Mouse (Mus musculus): ENCODE measurements around the gene Slc25a44. TPM values are rescaled to one million over a fixed set of nuclear protein-coding genes. Genes with fewer than 3 reads are reported as not detected.

The Slc25a44 gene
- polyA plus RNA-seq, 1 experiment = 13.5 TPM

- H3K9ac ChIP-seq (ENCODE audit: low read depth, poor library complexity, severe bottlenecking) = no peak overlapping the region
- H3K27me3 ChIP-seq (ENCODE audit: control insufficient read depth, insufficient read depth, low read length, poor library complexity, severe bottlenecking) = no peaks in the 10 kb centered on the region
- TF ChIP-seq CTCF (IDR thresholded peaks at IDR 0.05; ENCODE audit: low read depth, low read length) (peak; percentile 23), EP300 (IDR thresholded peaks at IDR 0.05; ENCODE audit: insufficient read depth, low read depth, low read length) (no peak)
- peak overlapping the region; percentile 29 for H3K4me3 ChIP-seq (ENCODE audit: low read depth, low read length)
- H3K27ac ChIP-seq (ENCODE audit: insufficient read depth, low read length) = no peak overlapping the region
- H3K4me1 ChIP-seq (ENCODE audit: control insufficient read depth, insufficient read depth, low read length) = peaks cover 3% of the 10 kb centered on the region
- peaks cover 5% of the 10 kb centered on the region for H3K36me3 ChIP-seq (ENCODE audit: control insufficient read depth, insufficient read depth, low read length, poor library complexity, severe bottlenecking)
- H3K9me3 ChIP-seq (replicated peaks; ENCODE audit: control insufficient read depth, insufficient read depth, low read length, poor library complexity, severe bottlenecking) = peaks cover 8% of the 10 kb centered on the region
Measured at GRCm38 (mm10) chr3:88365705-88366361, 59.1 kb downstream of the Slc25a44 start.

GRCm38 (mm10) chr3:88364337-88364736, 60.6 kb downstream of the Slc25a44 start, which contains the start of gene Paqr6:
Gene Paqr6, plus strand, starts transcription at chr3:88364584.
- Histone ChIP-seq H3K9ac (ENCODE audit: low read depth, poor library complexity, severe bottlenecking) (peak within 1 kb of the TSS; percentile 48), H3K27me3 (ENCODE audit: control insufficient read depth, insufficient read depth, low read length, poor library complexity, severe bottlenecking) (no peaks in the 10 kb centered on the region), H3K9me3 (replicated peaks; ENCODE audit: control insufficient read depth, insufficient read depth, low read length, poor library complexity, severe bottlenecking) (0 out of 2 replicates have a peak, but pooled peaks cover under 1% of the 10 kb centered on the region), H3K36me3 (ENCODE audit: control insufficient read depth, insufficient read depth, low read length, poor library complexity, severe bottlenecking) (peaks cover 20% of the 10 kb centered on the region), H3K4me1 (ENCODE audit: control insufficient read depth, insufficient read depth, low read length) (peaks cover 3% of the 10 kb centered on the region), H3K4me3 (ENCODE audit: low read depth, low read length) (peak within 1 kb of the TSS; percentile 27), H3K27ac (ENCODE audit: insufficient read depth, low read length) (no peak within 1 kb of the TSS)
- no peak for TF ChIP-seq EP300 (IDR thresholded peaks at IDR 0.05; ENCODE audit: insufficient read depth, low read depth, low read length)
- no peak for TF ChIP-seq CTCF (IDR thresholded peaks at IDR 0.05; ENCODE audit: low read depth, low read length)
- TF ChIP-seq POLR2A (IDR thresholded peaks at IDR 0.05; ENCODE audit: insufficient read depth, low read length) = no peak

GRCm38 (mm10) chr3:88363700-88364099, 61.2 kb downstream of the Slc25a44 start:
- no peaks in the 10 kb centered on the region for H3K9me3 ChIP-seq (replicated peaks; ENCODE audit: control insufficient read depth, insufficient read depth, low read length, poor library complexity, severe bottlenecking)
- TF ChIP-seq CTCF (IDR thresholded peaks at IDR 0.05; ENCODE audit: low read depth, low read length) (no peak), EP300 (IDR thresholded peaks at IDR 0.05; ENCODE audit: insufficient read depth, low read depth, low read length) (no peak), POLR2A (IDR thresholded peaks at IDR 0.05; ENCODE audit: insufficient read depth, low read length) (no peak)
- peaks cover 3% of the 10 kb centered on the region for H3K4me1 ChIP-seq (ENCODE audit: control insufficient read depth, insufficient read depth, low read length)
- H3K9ac ChIP-seq (ENCODE audit: low read depth, poor library complexity, severe bottlenecking) = no peak overlapping the region
- H3K27me3 ChIP-seq (ENCODE audit: control insufficient read depth, insufficient read depth, low read length, poor library complexity, severe bottlenecking) = no peaks in the 10 kb centered on the region
- peaks cover 26% of the 10 kb centered on the region for H3K36me3 ChIP-seq (ENCODE audit: control insufficient read depth, insufficient read depth, low read length, poor library complexity, severe bottlenecking)
- H3K4me3 ChIP-seq (ENCODE audit: low read depth, low read length) = no peak overlapping the region
- no peak overlapping the region for H3K27ac ChIP-seq (ENCODE audit: insufficient read depth, low read length)

GRCm38 (mm10) chr3:88361612-88362313, 63.2 kb downstream of the Slc25a44 start:
- Histone ChIP-seq H3K36me3 (ENCODE audit: control insufficient read depth, insufficient read depth, low read length, poor library complexity, severe bottlenecking) (peaks cover 45% of the 10 kb centered on the region), H3K9ac (ENCODE audit: low read depth, poor library complexity, severe bottlenecking) (no peak overlapping the region), H3K27me3 (ENCODE audit: control insufficient read depth, insufficient read depth, low read length, poor library complexity, severe bottlenecking) (no peaks in the 10 kb centered on the region), H3K27ac (ENCODE audit: insufficient read depth, low read length) (no peak overlapping the region), H3K4me3 (ENCODE audit: low read depth, low read length) (no peak overlapping the region), H3K9me3 (replicated peaks; ENCODE audit: control insufficient read depth, insufficient read depth, low read length, poor library complexity, severe bottlenecking) (no peaks in the 10 kb centered on the region), H3K4me1 (ENCODE audit: control insufficient read depth, insufficient read depth, low read length) (peaks cover 3% of the 10 kb centered on the region)
- TF ChIP-seq CTCF (IDR thresholded peaks at IDR 0.05; ENCODE audit: low read depth, low read length) (no peak), POLR2A (IDR thresholded peaks at IDR 0.05; ENCODE audit: insufficient read depth, low read length) (no peak), EP300 (IDR thresholded peaks at IDR 0.05; ENCODE audit: insufficient read depth, low read depth, low read length) (no peak)

DNA sequence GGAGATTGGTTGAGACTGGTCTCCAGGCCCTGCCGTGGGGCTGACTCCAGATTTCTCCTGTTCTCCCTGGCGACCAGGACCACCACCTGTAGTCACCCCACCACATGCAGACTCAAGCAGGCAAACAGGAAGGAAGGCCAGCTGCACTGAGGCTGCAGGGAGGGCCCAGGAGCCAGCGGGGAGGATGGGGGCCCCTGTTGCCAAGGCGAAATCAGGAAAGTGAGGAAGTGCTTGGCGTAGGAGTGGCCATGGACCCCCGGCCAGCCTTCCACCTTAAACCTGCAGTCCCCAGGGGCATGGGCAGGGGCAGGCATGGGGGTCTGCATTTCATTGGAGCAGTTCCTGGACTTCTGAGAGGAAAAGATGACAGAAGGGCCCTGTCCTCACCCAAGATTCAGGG, 63.8 kb downstream of the Slc25a44 start:
- no peaks in the 10 kb centered on the region for H3K9me3 ChIP-seq (replicated peaks; ENCODE audit: control insufficient read depth, insufficient read depth, low read length, poor library complexity, severe bottlenecking)
- no peak overlapping the region for H3K27ac ChIP-seq (ENCODE audit: insufficient read depth, low read length)
- TF ChIP-seq POLR2A (IDR thresholded peaks at IDR 0.05; ENCODE audit: insufficient read depth, low read length) (no peak), EP300 (IDR thresholded peaks at IDR 0.05; ENCODE audit: insufficient read depth, low read depth, low read length) (no peak), CTCF (IDR thresholded peaks at IDR 0.05; ENCODE audit: low read depth, low read length) (no peak)
- H3K36me3 ChIP-seq (ENCODE audit: control insufficient read depth, insufficient read depth, low read length, poor library complexity, severe bottlenecking) = peaks cover 51% of the 10 kb centered on the region
- no peak overlapping the region for H3K4me3 ChIP-seq (ENCODE audit: low read depth, low read length)
- no peak overlapping the region for H3K9ac ChIP-seq (ENCODE audit: low read depth, poor library complexity, severe bottlenecking)
- H3K27me3 ChIP-seq (ENCODE audit: control insufficient read depth, insufficient read depth, low read length, poor library complexity, severe bottlenecking) = no peaks in the 10 kb centered on the region
- peaks cover 3% of the 10 kb centered on the region for H3K4me1 ChIP-seq (ENCODE audit: control insufficient read depth, insufficient read depth, low read length)

Other genes with a start within 250 kb of the Slc25a44 start
- 0.82 TPM in 1 of 2 replicates, not detected in the other for gene Rhbg, start 170.4 kb downstream of the Slc25a44 start, polyA plus RNA-seq (2011; ENCODE audit: insufficient read depth, insufficient read length, low read depth, missing spikeins)
- 0.72 and 3.6 TPM in 2 replicates for gene Gm38392, start 137.9 kb downstream of the Slc25a44 start, polyA plus RNA-seq (2011; ENCODE audit: insufficient read depth, insufficient read length, low read depth, missing spikeins)
- 15.5 and 19.8 TPM in 2 replicates for gene Tsacc, start 128.1 kb downstream of the Slc25a44 start, polyA plus RNA-seq (2011; ENCODE audit: insufficient read depth, insufficient read length, low read depth, missing spikeins)
- 584 and 609 TPM in 2 replicates for gene Cct3, start 128.0 kb downstream of the Slc25a44 start, polyA plus RNA-seq (2011; ENCODE audit: insufficient read depth, insufficient read length, low read depth, missing spikeins)
- 89.0 and 93.3 TPM in 2 replicates for gene Glmp, start 100.1 kb downstream of the Slc25a44 start, polyA plus RNA-seq (2011; ENCODE audit: insufficient read depth, insufficient read length, low read depth, missing spikeins)
- gene Tmem79, start 89.0 kb downstream of the Slc25a44 start, polyA plus RNA-seq (2011; ENCODE audit: insufficient read depth, insufficient read length, low read depth, missing spikeins) = 9.1 and 12.8 TPM in 2 replicates
- gene Smg5, start 88.9 kb downstream of the Slc25a44 start, polyA plus RNA-seq (2011; ENCODE audit: insufficient read depth, insufficient read length, low read depth, missing spikeins) = 70.7 and 84.2 TPM in 2 replicates
- gene Paqr6, start 60.6 kb downstream of the Slc25a44 start, polyA plus RNA-seq (2011; ENCODE audit: insufficient read depth, insufficient read length, low read depth, missing spikeins) = 4.9 and 6.8 TPM in 2 replicates
- gene Bglap3, start 52.4 kb downstream of the Slc25a44 start, polyA plus RNA-seq (2011; ENCODE audit: insufficient read depth, insufficient read length, low read depth, missing spikeins) = 1.0 and 1.4 TPM in 2 replicates
- not detected in 2 replicates for gene Bglap2, start 46.4 kb downstream of the Slc25a44 start, polyA plus RNA-seq (2011; ENCODE audit: insufficient read depth, insufficient read length, low read depth, missing spikeins)
- gene Bglap, start 40.7 kb downstream of the Slc25a44 start, polyA plus RNA-seq (2011; ENCODE audit: insufficient read depth, insufficient read length, low read depth, missing spikeins) = not detected in 2 replicates
- 88.6 and 102 TPM in 2 replicates for gene Pmf1, start 14.8 kb downstream of the Slc25a44 start, polyA plus RNA-seq (2011; ENCODE audit: insufficient read depth, insufficient read length, low read depth, missing spikeins)
- 2.3 and 4.0 TPM in 2 replicates for gene Sema4a, start 36.0 kb upstream of the Slc25a44 start, polyA plus RNA-seq (2011; ENCODE audit: insufficient read depth, insufficient read length, low read depth, missing spikeins)
- 30.0 and 37.2 TPM in 2 replicates for gene Lmna, start 84.8 kb upstream of the Slc25a44 start, polyA plus RNA-seq (2011; ENCODE audit: insufficient read depth, insufficient read length, low read depth, missing spikeins)
- 42.3 and 43.4 TPM in 2 replicates for gene Mex3a, start 107.3 kb upstream of the Slc25a44 start, polyA plus RNA-seq (2011; ENCODE audit: insufficient read depth, insufficient read length, low read depth, missing spikeins)
- 33.2 and 35.1 TPM in 2 replicates for gene Rab25, start 123.2 kb upstream of the Slc25a44 start, polyA plus RNA-seq (2011; ENCODE audit: insufficient read depth, insufficient read length, low read depth, missing spikeins)
- 138 and 151 TPM in 2 replicates for gene Lamtor2, start 127.9 kb upstream of the Slc25a44 start, polyA plus RNA-seq (2011; ENCODE audit: insufficient read depth, insufficient read length, low read depth, missing spikeins)
- 118 and 133 TPM in 2 replicates for gene Ubqln4, start 128.6 kb upstream of the Slc25a44 start, polyA plus RNA-seq (2011; ENCODE audit: insufficient read depth, insufficient read length, low read depth, missing spikeins)
- gene Ssr2, start 150.7 kb upstream of the Slc25a44 start, polyA plus RNA-seq (2011; ENCODE audit: insufficient read depth, insufficient read length, low read depth, missing spikeins) = 348 and 382 TPM in 2 replicates
- 71.2 and 74.9 TPM in 2 replicates for gene Arhgef2, start 180.8 kb upstream of the Slc25a44 start, polyA plus RNA-seq (2011; ENCODE audit: insufficient read depth, insufficient read length, low read depth, missing spikeins)
- gene Rxfp4, start 228.0 kb upstream of the Slc25a44 start, polyA plus RNA-seq (2011; ENCODE audit: insufficient read depth, insufficient read length, low read depth, missing spikeins) = not detected in 2 replicates

Measured in ES-Bruce4 (cell line).